Mouse (Mus musculus): Measurements from ENCODE around the gene Scgb2a2. TPM values are rescaled to one million over a fixed set of nuclear protein-coding genes. Genes with fewer than 3 reads are reported as not detected.
"Not testable (repeated sequence)": the region's sequence is repeated elsewhere in the genome, so short reads cannot be mapped to it uniquely, and the experiment has no call there.

Gene Scgb2a2
- polyA plus RNA-seq, 1 experiment from 2014 or later: not detected

DNA sequence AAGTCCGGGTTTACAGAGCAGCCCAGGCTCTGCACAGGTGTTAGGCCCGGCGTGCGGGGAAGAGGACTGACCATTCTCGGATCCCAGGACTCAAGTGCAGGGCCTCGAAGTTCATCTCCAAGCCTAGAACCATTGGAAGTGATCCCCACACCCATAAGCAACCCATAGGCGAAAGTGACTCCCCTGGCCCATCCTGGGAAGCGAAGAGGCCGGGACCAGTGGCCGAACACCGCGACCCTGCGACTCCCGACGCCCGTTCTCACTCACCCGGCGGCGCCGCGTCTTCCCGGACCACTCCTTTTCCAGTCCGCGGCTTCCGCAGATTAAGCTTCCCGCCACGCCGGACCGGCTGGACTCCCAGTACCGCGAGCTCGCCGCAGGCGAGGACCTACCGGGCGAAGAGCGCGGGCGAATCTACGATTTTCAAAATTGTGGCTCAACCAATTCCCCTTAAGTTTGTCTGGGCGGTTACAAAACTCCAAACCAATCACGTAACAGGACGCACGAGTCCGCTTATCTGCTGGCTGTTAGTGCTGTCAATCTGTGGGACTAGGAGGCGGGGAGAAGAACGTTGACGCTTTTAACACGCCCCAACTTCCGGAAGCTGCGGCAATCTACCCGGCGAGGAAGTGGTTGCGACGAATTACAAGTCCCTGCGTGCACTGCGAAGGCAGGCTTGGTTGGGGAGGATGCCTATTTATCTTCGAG, 51.9 kb downstream of the Scgb2a2 start, which contains the start of gene Incenp:
Gene Incenp, minus strand, starts transcription at position 480 of the 708 bp plus-strand sequence.
- 0% methylated on average over 58 of the region's 58 CpGs for WGBS
- DNase-seq (ENCODE audit: low spot score) (peak; percentile 99), ATAC-seq (replicated peaks; ENCODE audit: low FRiP score, low read depth) (peak; percentile 98)
- Histone ChIP-seq H3K27ac (peak within 1 kb of the TSS; percentile 88), H3K4me3 (replicated peaks; ENCODE audit: low read depth, low read length) (peak within 1 kb of the TSS; percentile 89), H3K27me3 (ENCODE audit: insufficient read depth, low read length) (no peaks in the 10 kb centered on the region), H3K4me1 (replicated peaks; ENCODE audit: insufficient read depth, low read length) (peaks cover 19% of the 10 kb centered on the region), H3K9ac (ENCODE audit: low read depth, low read length) (peak within 1 kb of the TSS; percentile 85), H3K36me3 (ENCODE audit: insufficient read depth, low read length) (0 out of 2 replicates have a peak, but pooled peaks cover 7% of the 10 kb centered on the region), H3K9me3 (replicated peaks; ENCODE audit: low read length) (no peaks in the 10 kb centered on the region), H3K4me2 (ENCODE audit: low read length) (peak within 1 kb of the TSS; percentile 92)
- no peak for TF ChIP-seq CTCF (IDR thresholded peaks at IDR 0.05; ENCODE audit: low read depth)

DNA sequence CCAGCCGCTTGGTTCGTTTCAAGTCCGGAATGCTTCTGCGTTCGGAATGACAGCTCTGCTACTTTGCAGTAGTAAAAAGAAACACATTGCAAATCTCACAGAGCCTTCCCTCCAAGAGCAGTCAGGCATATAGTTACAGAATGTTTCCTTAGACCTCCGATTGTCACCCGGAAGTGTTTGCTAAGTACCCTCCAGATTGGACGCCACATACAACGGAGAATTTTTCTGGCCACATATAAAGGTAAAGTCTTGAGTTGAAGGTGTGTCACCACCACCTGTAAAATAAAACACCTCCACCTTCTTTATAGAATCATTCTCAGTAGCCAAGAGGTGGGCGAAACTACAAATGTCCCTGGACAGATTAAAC, 52.4 kb downstream of the Scgb2a2 start:
- no peaks in the 10 kb centered on the region for H3K9me3 ChIP-seq (replicated peaks; ENCODE audit: low read length)
- no peak for DNase-seq (ENCODE audit: low spot score)
- peaks cover 19% of the 10 kb centered on the region for H3K4me1 ChIP-seq (replicated peaks; ENCODE audit: insufficient read depth, low read length)
- H3K9ac ChIP-seq (ENCODE audit: low read depth, low read length): no peak overlapping the region
- 9% methylated on average over 10 of the region's 10 CpGs for WGBS
- H3K4me3 ChIP-seq (replicated peaks; ENCODE audit: low read depth, low read length): peak overlapping the region; percentile 89
- no peak for TF ChIP-seq CTCF (IDR thresholded peaks at IDR 0.05; ENCODE audit: low read depth)
- 0 out of 2 replicates have a peak, but pooled peaks cover 3% of the 10 kb centered on the region for H3K36me3 ChIP-seq (ENCODE audit: insufficient read depth, low read length)
- no peaks in the 10 kb centered on the region for H3K27me3 ChIP-seq (ENCODE audit: insufficient read depth, low read length)
- peak; percentile 78 for ATAC-seq (replicated peaks; ENCODE audit: low FRiP score, low read depth)
- peak overlapping the region; percentile 52 for H3K4me2 ChIP-seq (ENCODE audit: low read length)
- H3K27ac ChIP-seq: peak overlapping the region; percentile 88

DNA sequence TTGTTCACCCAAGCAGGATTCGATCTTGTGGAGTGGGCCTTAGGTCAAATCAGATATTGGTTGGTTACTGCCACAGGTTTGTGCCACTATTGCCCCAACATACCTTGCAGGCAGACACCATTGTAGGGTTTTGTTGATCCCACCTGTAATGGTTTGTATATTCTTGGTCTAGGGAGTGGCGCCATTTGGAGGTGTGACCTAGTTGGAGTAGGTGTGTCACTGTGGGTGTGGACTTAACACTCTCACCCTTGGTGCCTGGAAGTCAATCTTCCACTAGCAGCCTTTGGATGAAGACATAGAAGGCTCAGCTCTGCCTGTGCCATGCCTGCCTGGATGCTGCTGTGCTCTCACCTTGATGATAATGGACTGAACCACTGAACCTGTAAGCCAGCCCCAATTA, 53.3 kb downstream of the Scgb2a2 start:
- H3K4me2 ChIP-seq (ENCODE audit: low read length); H3K9me3 ChIP-seq (replicated peaks; ENCODE audit: low read length); DNase-seq (ENCODE audit: low spot score); H3K27me3 ChIP-seq (ENCODE audit: insufficient read depth, low read length); H3K36me3 ChIP-seq (ENCODE audit: insufficient read depth, low read length); ATAC-seq (replicated peaks; ENCODE audit: low FRiP score, low read depth); H3K4me3 ChIP-seq (replicated peaks; ENCODE audit: low read depth, low read length); H3K27ac ChIP-seq; H3K9ac ChIP-seq (ENCODE audit: low read depth, low read length): not testable (repeated sequence)
- peaks cover 19% of the 10 kb centered on the region for H3K4me1 ChIP-seq (replicated peaks; ENCODE audit: insufficient read depth, low read length)
- WGBS: 98% methylated on average over 2 of the region's 2 CpGs

Small RNA genes lying within 50 kb of the gene (microRNA-seq; reads per million reads assigned to microRNA genes)
- gene Gm22369: not detected

Other genes starting within 250 kb of the Scgb2a2 start
- gene Incenp, start 52.0 kb downstream of the Scgb2a2 start, polyA plus RNA-seq (2015; fragmentation: Nextera tagmentation; extraction: Ambion mirVana): 40.6 and 43.1 TPM in 2 replicates
- gene Fth1, start 133.0 kb downstream of the Scgb2a2 start, polyA plus RNA-seq (2015; fragmentation: Nextera tagmentation; extraction: Ambion mirVana): 2,883 and 2,906 TPM in 2 replicates
- 1.8 and 3.3 TPM in 2 replicates for gene Best1, start 154.1 kb downstream of the Scgb2a2 start, polyA plus RNA-seq (2015; fragmentation: Nextera tagmentation; extraction: Ambion mirVana)
- 30.6 and 31.5 TPM in 2 replicates for gene Rab3il1, start 154.1 kb downstream of the Scgb2a2 start, polyA plus RNA-seq (2015; fragmentation: Nextera tagmentation; extraction: Ambion mirVana)
- gene Fads3, start 194.0 kb downstream of the Scgb2a2 start, polyA plus RNA-seq (2015; fragmentation: Nextera tagmentation; extraction: Ambion mirVana): 35.0 and 37.4 TPM in 2 replicates